Comparison of ENCODE assay signal across 21 mouse cellular contexts in the genomic region with DNA sequence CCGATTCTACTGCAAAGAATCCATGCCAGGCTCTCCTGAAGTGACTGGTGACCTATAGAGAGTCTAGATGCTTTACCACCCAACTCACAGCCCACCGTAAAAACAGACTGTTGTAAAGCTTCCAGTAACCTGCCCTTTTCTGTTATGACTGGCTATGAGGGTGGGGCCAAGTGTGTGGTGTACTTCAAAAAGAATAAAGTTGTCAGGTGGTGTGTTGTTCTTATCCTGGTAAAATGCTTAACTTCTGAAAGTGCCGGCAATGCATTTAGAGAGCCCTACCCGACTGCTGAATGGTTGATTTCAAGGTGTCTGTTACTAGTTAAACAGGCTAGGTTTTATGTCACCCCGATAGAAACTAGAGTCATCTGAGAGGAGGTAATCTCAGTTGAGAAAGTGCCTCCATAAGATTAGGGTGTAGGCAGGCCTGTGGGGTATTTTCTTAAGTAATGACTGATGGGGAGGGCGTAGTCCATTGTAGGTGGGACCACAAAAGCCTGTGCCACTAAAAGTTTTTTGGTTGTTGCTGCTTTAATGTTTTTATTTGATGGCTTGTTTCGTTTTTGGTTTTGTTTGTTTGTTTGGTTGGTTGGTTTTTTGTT.
"Had no signal": no experiment of that assay in that cellular context is flagged by ENCODE, and none has a peak within 500 bp of the region (broad histone marks: within the 10 kb centered on the region; RNA-seq: fewer than 3 reads in every experiment).

No protein-coding gene starts in this region.

- H3K9ac ChIP-seq: limb, embryonic 13.5 days; liver, embryonic 12.5 days; liver, embryonic 15.5 days; lung, embryonic 15.5 days; midbrain, embryonic 13.5 days; stomach, embryonic 15.5 days had no signal

- H3K9me3 ChIP-seq: limb, embryonic 10.5 days; limb, embryonic 13.5 days; liver, embryonic 12.5 days; liver, embryonic 15.5 days; lung, embryonic 15.5 days; megakaryocyte, embryonic 14.5 days; midbrain, embryonic 10.5 days; midbrain, embryonic 13.5 days; stomach, embryonic 15.5 days had no signal

- H3K27me3 ChIP-seq: liver, embryonic 12.5 days; liver, embryonic 15.5 days; lung, embryonic 15.5 days; megakaryocyte, embryonic 14.5 days; midbrain, embryonic 13.5 days; stomach, embryonic 15.5 days had no signal

- H3K27ac ChIP-seq: limb, embryonic 10.5 days; limb, embryonic 13.5 days; liver, embryonic 12.5 days; liver, embryonic 15.5 days; lung, embryonic 15.5 days; midbrain, embryonic 13.5 days; stomach, embryonic 15.5 days had no signal

- H3K36me3 ChIP-seq: limb, embryonic 10.5 days; limb, embryonic 13.5 days; liver, embryonic 12.5 days; liver, embryonic 15.5 days; lung, embryonic 15.5 days; midbrain, embryonic 10.5 days; midbrain, embryonic 13.5 days; stomach, embryonic 15.5 days had no signal

- H3K4me3 ChIP-seq: layer of hippocampus, adult 2 months; limb, embryonic 10.5 days; limb, embryonic 13.5 days; liver, embryonic 12.5 days; liver, embryonic 15.5 days; lung, embryonic 15.5 days; megakaryocyte, embryonic 14.5 days; midbrain, embryonic 10.5 days; midbrain, embryonic 13.5 days; stomach, embryonic 15.5 days had no signal

- H3K4me2 ChIP-seq: limb, embryonic 13.5 days; liver, embryonic 12.5 days; liver, embryonic 15.5 days; lung, embryonic 15.5 days; midbrain, embryonic 13.5 days; stomach, embryonic 15.5 days had no signal

- ATAC-seq: liver, embryonic 12.5 days had no signal

- H3K4me1 ChIP-seq: limb, embryonic 10.5 days; limb, embryonic 13.5 days; liver, embryonic 12.5 days; liver, embryonic 15.5 days had no signal

- DNase-seq: kidney, adult 9 months; kidney, postnatal 14 days; kidney, postnatal 4 days; layer of hippocampus, adult 9-11 months; liver; lung, adult 18-20 months; lung, postnatal 10 days; lung, postnatal 36 days; right cerebral cortex, postnatal 14 days; right cerebral cortex, postnatal 4 days; thymus, postnatal 36 days had no signal
